Mouse (Mus musculus) neural tube, embryonic 12.5 days (tissue): ENCODE measurements at regions not wholly inside any gene's neighbourhood (a gene's known extent, or its start where the extent isn't known, plus 50 kb on each side); places are given as distances from the start of the nearest gene placed in this dataset.

Source experiments
- ATAC-seq: fragments of 200-750 bp; cut with Nextera tagmentation; 2 replicates; pipeline ENCODE4 v1.8.0; 2017; ENCODE audit warnings: low read depth, mild to moderate bottlenecking, moderate TSS enrichment, moderate library complexity; ENCODE audit not compliant: low FRiP score
- H3K27ac ChIP-seq: fragments of 300-500 bp; sonication (generic); 2 replicates; pipeline ENCODE4 v1.5.1; 2016
- H3K27me3 ChIP-seq: fragments of 300-500 bp; sonication (generic); replicated peaks from 2 replicates; pipeline ENCODE4 v1.6.1; 2016; ENCODE audit warnings: mild to moderate bottlenecking
- H3K36me3 ChIP-seq: fragments of 300-500 bp; sonication (generic); 2 replicates; pipeline ENCODE4 v1.6.1; 2016; ENCODE audit warnings: mild to moderate bottlenecking
- H3K4me1 ChIP-seq: fragments of 300-500 bp; sonication (generic); 2 replicates; pipeline ENCODE4 v1.6.1; 2016
- H3K4me2 ChIP-seq: fragments of 300-500 bp; sonication (generic); replicated peaks from 2 replicates; pipeline ENCODE4 v1.6.1; 2016; ENCODE audit warnings: mild to moderate bottlenecking
- H3K4me3 ChIP-seq: fragments of 300-500 bp; sonication (generic); 2 replicates; pipeline ENCODE4 v1.5.1; 2016
- H3K9ac ChIP-seq: fragments of 300-500 bp; sonication (generic); 2 replicates; pipeline ENCODE4 v1.6.1; 2016; ENCODE audit warnings: mild to moderate bottlenecking
- H3K9me3 ChIP-seq: fragments of 300-500 bp; sonication (generic); 2 replicates; pipeline ENCODE4 v1.6.1; 2016; ENCODE audit warnings: mild to moderate bottlenecking
- WGBS: fragments of 180-500 bp; shearing (Covaris S2); methylation state at CpG from one replicate; pipeline ENCODE4 v1.1.7; 2016; 5-methylcytosine and 5-hydroxymethylcytosine counted together

- no peak for ATAC-seq
- H3K4me3 ChIP-seq = no peak overlapping the region
- H3K4me2 ChIP-seq = no peak overlapping the region
- no peak overlapping the region for H3K9ac ChIP-seq
- no peaks in the 10 kb centered on the region; the same call in 1 of the 2 replicates for H3K4me1 ChIP-seq
- H3K27ac ChIP-seq = no peak overlapping the region
- 52% methylated on average over 10 of the region's 10 CpGs for WGBS
- H3K36me3 ChIP-seq = no peaks in the 10 kb centered on the region
- H3K27me3 ChIP-seq = no peaks in the 10 kb centered on the region
- no peaks in the 10 kb centered on the region for H3K9me3 ChIP-seq
Measured at GRCm38 (mm10) chr16:21322437-21322836, 100.5 kb upstream of the Vps8 start.

GRCm38 (mm10) chr16:21323446-21324034, 99.4 kb upstream of the Vps8 start:
- Histone ChIP-seq H3K36me3 (no peaks in the 10 kb centered on the region), H3K4me2 (no peak overlapping the region), H3K4me3 (no peak overlapping the region), H3K4me1 (no peaks in the 10 kb centered on the region; the same call in 1 of the 2 replicates), H3K27me3 (no peaks in the 10 kb centered on the region), H3K9me3 (no peaks in the 10 kb centered on the region), H3K9ac (no peak overlapping the region), H3K27ac (no peak overlapping the region)
- ATAC-seq = no peak
- whole genome bisulfite sequencing = 79% methylated on average over 3 of the region's 3 CpGs

GRCm38 (mm10) chr16:21327969-21328368, 94.9 kb upstream of the Vps8 start:
- no peak overlapping the region for H3K4me2 ChIP-seq
- no peak overlapping the region for H3K4me3 ChIP-seq
- 90% methylated on average over 4 of the region's 4 CpGs for WGBS
- no peak overlapping the region for H3K27ac ChIP-seq
- H3K9ac ChIP-seq = no peak overlapping the region
- H3K27me3 ChIP-seq = no peaks in the 10 kb centered on the region
- no peaks in the 10 kb centered on the region for H3K36me3 ChIP-seq
- peaks cover 9% of the 10 kb centered on the region; the same call in 1 of the 2 replicates for H3K4me1 ChIP-seq
- no peak for ATAC-seq
- H3K9me3 ChIP-seq = no peaks in the 10 kb centered on the region

GRCm38 (mm10) chr16:21329199-21329598, 93.7 kb upstream of the Vps8 start:
- Histone ChIP-seq H3K4me1 (peaks cover 11% of the 10 kb centered on the region; the same call in 1 of the 2 replicates), H3K27ac (no peak overlapping the region), H3K36me3 (no peaks in the 10 kb centered on the region), H3K4me3 (no peak overlapping the region), H3K9me3 (no peaks in the 10 kb centered on the region), H3K27me3 (no peaks in the 10 kb centered on the region), H3K4me2 (no peak overlapping the region), H3K9ac (no peak overlapping the region)
- ATAC-seq = no peak
- WGBS = 90% methylated on average over 6 of the region's 6 CpGs

- Histone ChIP-seq H3K4me2 (peak overlapping the region; percentile 20; the same call in 1 of the 2 replicates), H3K4me3 (no peak overlapping the region), H3K9me3 (no peaks in the 10 kb centered on the region), H3K9ac (no peak overlapping the region), H3K27ac (no peak overlapping the region), H3K36me3 (no peaks in the 10 kb centered on the region), H3K4me1 (peaks cover 13% of the 10 kb centered on the region; the same call in 1 of the 2 replicates), H3K27me3 (no peaks in the 10 kb centered on the region)
- WGBS = 87% methylated on average over 5 of the region's 5 CpGs
- no peak for ATAC-seq
Measured at GRCm38 (mm10) chr16:21331229-21331628, 91.7 kb upstream of the Vps8 start.

- no peak for ATAC-seq
- Histone ChIP-seq H3K9ac (peak overlapping the region; percentile 80), H3K4me1 (peaks cover 13% of the 10 kb centered on the region; the same call in 1 of the 2 replicates), H3K27ac (no peak overlapping the region), H3K9me3 (no peaks in the 10 kb centered on the region), H3K27me3 (no peaks in the 10 kb centered on the region), H3K4me2 (peak overlapping the region; percentile 79), H3K36me3 (no peaks in the 10 kb centered on the region), H3K4me3 (peak overlapping the region; percentile 67)
- WGBS = 76% methylated on average over 7 of the region's 7 CpGs
Measured at GRCm38 (mm10) chr16:21332411-21332810, 90.5 kb upstream of the Vps8 start.

- Histone ChIP-seq H3K27ac (peak overlapping the region; percentile 80), H3K36me3 (no peaks in the 10 kb centered on the region), H3K4me1 (peaks cover 13% of the 10 kb centered on the region; the same call in 1 of the 2 replicates), H3K9me3 (no peaks in the 10 kb centered on the region), H3K4me3 (peak overlapping the region; percentile 67), H3K9ac (peak overlapping the region; percentile 80), H3K27me3 (no peaks in the 10 kb centered on the region), H3K4me2 (peak overlapping the region; percentile 79)
- ATAC-seq = no peak; the same call in 1 of the 2 replicates
- WGBS = 3% methylated on average over 14 of the region's 14 CpGs
Measured at GRCm38 (mm10) chr16:21332862-21333222, 90.1 kb upstream of the Vps8 start.

GRCm38 (mm10) chr16:21333223-21333951, 89.5 kb upstream of the Vps8 start:
- H3K4me3 ChIP-seq = peak overlapping the region; percentile 67
- H3K36me3 ChIP-seq = no peaks in the 10 kb centered on the region
- no peaks in the 10 kb centered on the region for H3K9me3 ChIP-seq
- H3K9ac ChIP-seq = peak overlapping the region; percentile 80
- H3K4me2 ChIP-seq = peak overlapping the region; percentile 79
- peak; percentile 94 for ATAC-seq
- H3K27me3 ChIP-seq = no peaks in the 10 kb centered on the region
- 1% methylated on average over 44 of the region's 44 CpGs for WGBS
- H3K27ac ChIP-seq = peak overlapping the region; percentile 80
- H3K4me1 ChIP-seq = peaks cover 13% of the 10 kb centered on the region; the same call in 1 of the 2 replicates

GRCm38 (mm10) chr16:21339061-21339459, 83.9 kb upstream of the Vps8 start:
- ATAC-seq = peak; percentile 31
- no peaks in the 10 kb centered on the region for H3K9me3 ChIP-seq
- H3K9ac ChIP-seq = peak overlapping the region; percentile 35
- no peak overlapping the region for H3K4me3 ChIP-seq
- H3K36me3 ChIP-seq = no peaks in the 10 kb centered on the region
- H3K4me1 ChIP-seq = peaks cover 23% of the 10 kb centered on the region
- 68% methylated on average over 6 of the region's 6 CpGs for WGBS
- peak overlapping the region; percentile 28; the same call in 1 of the 2 replicates for H3K4me2 ChIP-seq
- peak overlapping the region; percentile 70 for H3K27ac ChIP-seq
- no peaks in the 10 kb centered on the region for H3K27me3 ChIP-seq

- peak overlapping the region; percentile 35 for H3K9ac ChIP-seq
- WGBS = 18% methylated on average over 11 of the region's 11 CpGs
- no peaks in the 10 kb centered on the region for H3K9me3 ChIP-seq
- H3K4me2 ChIP-seq = peak overlapping the region; percentile 28; the same call in 1 of the 2 replicates
- peak overlapping the region; percentile 70 for H3K27ac ChIP-seq
- no peak overlapping the region for H3K4me3 ChIP-seq
- no peaks in the 10 kb centered on the region for H3K36me3 ChIP-seq
- H3K4me1 ChIP-seq = peaks cover 20% of the 10 kb centered on the region
- ATAC-seq = peak; percentile 94
- H3K27me3 ChIP-seq = no peaks in the 10 kb centered on the region
Measured at GRCm38 (mm10) chr16:21339460-21340081, 83.3 kb upstream of the Vps8 start.

GRCm38 (mm10) chr16:21340136-21340535, 82.8 kb upstream of the Vps8 start:
- ATAC-seq = peak; percentile 65

GRCm38 (mm10) chr16:21349869-21350268, 73.0 kb upstream of the Vps8 start:
- no peak overlapping the region for H3K9ac ChIP-seq
- H3K9me3 ChIP-seq = no peaks in the 10 kb centered on the region
- H3K4me1 ChIP-seq = 0 out of 2 replicates have a peak, but pooled peaks cover 4% of the 10 kb centered on the region
- H3K27ac ChIP-seq = no peak overlapping the region
- no peak overlapping the region for H3K4me2 ChIP-seq
- WGBS = 81% methylated on average over 1 of the region's 1 CpGs
- no peaks in the 10 kb centered on the region for H3K36me3 ChIP-seq
- ATAC-seq = no peak
- no peaks in the 10 kb centered on the region; the same call in 1 of the 2 replicates for H3K27me3 ChIP-seq
- H3K4me3 ChIP-seq = no peak overlapping the region

More at GRCm38 (mm10) chr16:21340136-21340535, 82.8 kb upstream of the Vps8 start:
- H3K27me3 ChIP-seq = no peaks in the 10 kb centered on the region
- H3K4me3 ChIP-seq = no peak overlapping the region
- no peaks in the 10 kb centered on the region for H3K9me3 ChIP-seq
- H3K36me3 ChIP-seq = no peaks in the 10 kb centered on the region
- peak overlapping the region; percentile 0; the same call in 1 of the 2 replicates for H3K4me2 ChIP-seq
- no peak overlapping the region for H3K9ac ChIP-seq
- H3K27ac ChIP-seq = peak overlapping the region; percentile 32; the same call in 1 of the 2 replicates
- WGBS = 21% methylated on average over 7 of the region's 7 CpGs
- peaks cover 20% of the 10 kb centered on the region for H3K4me1 ChIP-seq
